Mouse (Mus musculus) bone marrow, adult 2 months (tissue): ENCODE data around the gene Gar1. TPM values are rescaled to one million over a fixed set of nuclear protein-coding genes. Genes with fewer than 3 reads are reported as not detected.

Source experiments
- H3K27ac ChIP-seq: fragments of 200-500 bp; 2 replicates; pipeline ENCODE4 v1.5.1; 2012; ENCODE audit warnings: low read depth, mild to moderate bottlenecking, control low read depth, inconsistent platforms, low read length; ENCODE audit not compliant: control insufficient read depth, poor library complexity, insufficient read depth
- H3K4me1 ChIP-seq: fragments of 200-500 bp; 2 replicates; pipeline ENCODE4 v1.6.1; 2011; ENCODE audit warnings: low read length; ENCODE audit not compliant: control insufficient read depth, insufficient read depth
- H3K4me3 ChIP-seq: fragments of 200-500 bp; replicated peaks from 2 replicates; pipeline ENCODE3; 2011; ENCODE audit warnings: mild to moderate bottlenecking, low read depth, low read length, control low read depth; ENCODE audit not compliant: control insufficient read depth
- CTCF ChIP-seq: fragments of 200-500 bp; IDR thresholded peaks from 2 replicates; pipeline ENCODE4 v1.5.1; 2011; ENCODE audit warnings: low read length, control low read depth; ENCODE audit not compliant: control insufficient read depth, insufficient read depth
- POLR2A ChIP-seq: fragments of 200-500 bp; IDR thresholded peaks from 2 replicates; pipeline ENCODE4 v1.6.1; 2011; ENCODE audit warnings: low read depth, mild to moderate bottlenecking, control low read depth, low read length, borderline replicate concordance; ENCODE audit not compliant: control insufficient read depth
- WGBS: fragments of 180-500 bp; shearing (Covaris S2); methylation state at CpG from one replicate; pipeline ENCODE4 v1.1.7; 2018; 5-methylcytosine and 5-hydroxymethylcytosine counted together
- polyA plus RNA-seq: library from polyadenylated mRNA; stranded (reverse); fragments of >200 nt; gene quantifications from 2 replicates; pipeline ENCODE4 v1.2.4, GENCODE M21; 2011; ENCODE audit warnings: low replicate concordance; ENCODE audit not compliant: missing spikeins, insufficient read depth, insufficient read length

The Gar1 gene
- polyA plus RNA-seq, 1 experiment: 115 TPM

DNA sequence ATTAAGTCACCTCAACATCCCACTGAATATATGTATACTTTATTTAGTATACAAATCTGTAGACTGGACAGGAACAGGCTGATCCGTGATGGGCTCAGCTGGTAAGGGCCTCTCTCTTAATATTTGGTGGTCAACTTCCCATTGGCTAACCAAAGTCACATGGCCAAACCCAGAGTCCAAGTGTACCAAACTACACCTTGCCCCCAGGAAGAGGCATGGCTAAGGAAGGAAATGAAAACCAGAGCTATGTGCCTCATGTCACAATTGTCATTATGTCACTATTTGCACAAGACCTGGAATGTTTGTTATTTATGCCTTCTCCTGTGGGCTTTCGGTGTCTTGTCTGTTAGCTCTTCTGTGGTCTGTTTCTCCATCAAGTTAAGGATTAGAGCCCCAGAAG lies 14.7 kb upstream of the Gar1 start:
- Histone ChIP-seq H3K27ac (no peak overlapping the region), H3K4me1 (no peaks in the 10 kb centered on the region), H3K4me3 (no peak overlapping the region)
- 49% methylated on average over 2 of the region's 2 CpGs for WGBS
- TF ChIP-seq POLR2A (no peak), CTCF (no peak)

DNA sequence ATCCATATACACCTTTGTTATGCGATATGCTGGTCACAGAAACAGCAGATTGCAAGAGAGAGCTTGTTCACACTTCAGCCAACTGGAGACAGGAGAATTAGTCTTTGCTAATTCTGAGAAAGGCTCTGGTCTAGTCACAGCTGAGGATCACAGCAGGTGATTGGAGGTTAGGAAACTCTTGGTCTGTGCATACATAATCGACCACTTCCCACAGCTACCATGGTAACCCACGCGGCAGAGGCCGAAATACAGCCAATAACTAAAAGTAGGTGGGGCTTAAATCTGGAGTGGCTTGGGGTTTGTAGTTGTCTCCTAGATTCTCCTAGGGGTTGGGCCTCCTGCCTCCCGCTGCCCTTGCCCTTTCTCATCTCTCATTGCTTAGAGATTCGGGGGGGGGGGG lies 6.8 kb upstream of the Gar1 start:
- H3K4me1 ChIP-seq: no peaks in the 10 kb centered on the region
- TF ChIP-seq CTCF (no peak), POLR2A (no peak)
- no peak overlapping the region for H3K27ac ChIP-seq
- no peak overlapping the region for H3K4me3 ChIP-seq
- 60% methylated on average over 7 of the region's 7 CpGs for WGBS

DNA sequence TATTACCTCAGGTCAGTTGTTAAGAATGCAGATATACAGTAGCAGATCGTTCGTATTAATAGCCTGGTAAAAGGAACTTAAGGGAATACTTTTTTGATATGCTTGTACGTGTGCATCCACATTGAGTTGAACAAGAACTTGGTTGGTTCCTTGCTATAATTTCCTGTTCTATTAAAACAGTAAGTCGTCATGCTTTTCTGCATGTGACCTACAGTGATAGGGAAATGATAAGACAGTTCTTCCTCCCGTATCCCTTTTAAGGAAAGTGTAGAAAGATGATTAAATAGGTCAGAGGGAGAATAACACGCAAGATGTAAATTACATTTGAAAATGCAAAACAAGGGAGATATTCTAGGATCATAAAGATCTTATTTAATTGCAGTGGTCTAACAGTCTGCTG lies 5.8 kb upstream of the Gar1 start:
- H3K4me3 ChIP-seq: no peak overlapping the region
- no peaks in the 10 kb centered on the region for H3K4me1 ChIP-seq
- TF ChIP-seq CTCF (no peak), POLR2A (no peak)
- WGBS: 73% methylated on average over 6 of the region's 6 CpGs
- H3K27ac ChIP-seq: no peak overlapping the region

DNA sequence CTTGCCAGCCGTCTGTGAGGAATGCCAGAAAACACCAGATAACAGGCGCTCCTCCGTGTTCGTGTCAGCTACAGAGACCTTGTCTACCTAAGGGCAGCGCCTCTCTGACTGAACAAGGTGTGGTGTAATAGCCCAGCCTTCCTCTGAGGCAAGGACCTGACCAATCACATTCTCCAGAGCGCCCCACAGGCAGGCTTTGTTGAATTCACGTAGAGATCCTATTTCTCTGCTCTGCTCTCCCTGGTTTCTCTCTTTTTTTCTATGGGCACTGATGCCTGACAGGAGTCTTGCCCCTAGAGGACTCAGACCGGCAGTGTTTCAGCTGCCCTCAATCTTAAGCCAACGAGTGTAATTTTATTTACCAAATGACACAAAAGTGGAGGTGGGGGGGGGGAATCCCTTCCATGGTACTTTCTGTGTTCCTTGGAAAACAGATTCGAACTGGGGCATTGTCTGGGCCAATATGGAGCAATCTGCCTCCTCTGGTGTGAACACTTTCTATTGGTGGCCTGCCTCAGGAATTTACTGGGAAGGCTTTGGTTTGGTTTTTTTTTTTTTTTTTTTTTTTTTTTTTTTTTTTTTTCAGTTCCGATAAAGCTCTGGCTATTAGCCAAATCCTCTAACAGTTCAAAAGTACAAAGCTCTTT lies 5.0 kb upstream of the Gar1 start:
- WGBS: 29% methylated on average over 11 of the region's 11 CpGs
- H3K4me3 ChIP-seq: no peak overlapping the region
- H3K27ac ChIP-seq: no peak overlapping the region
- no peaks in the 10 kb centered on the region for H3K4me1 ChIP-seq
- no peak for TF ChIP-seq POLR2A
- no peak for TF ChIP-seq CTCF

DNA sequence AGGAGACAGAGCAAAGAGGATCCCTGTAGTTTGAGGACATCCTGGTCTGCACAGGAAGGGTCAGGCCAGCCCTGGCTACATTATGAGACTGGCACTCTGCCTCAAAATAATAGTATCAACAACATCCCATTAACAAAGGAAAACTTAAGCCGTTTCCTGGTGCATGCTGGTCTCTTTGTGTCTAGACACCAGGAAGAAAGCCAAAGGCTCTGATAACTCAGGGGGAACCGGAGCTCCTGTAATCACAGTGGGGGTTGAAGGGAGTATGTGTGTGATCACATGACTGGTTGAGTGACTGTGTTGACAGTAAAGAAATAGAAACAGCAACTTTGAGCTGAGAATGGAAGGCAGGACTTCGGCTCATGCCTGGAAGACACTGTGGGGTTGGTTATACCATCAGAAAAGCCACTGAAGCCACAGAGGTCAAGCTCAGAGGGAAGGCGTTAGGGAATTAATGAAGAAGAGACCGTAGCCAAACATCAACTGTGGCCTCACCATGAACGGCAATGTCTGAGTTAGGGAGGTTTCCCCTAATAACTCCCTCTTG lies 4.3 kb upstream of the Gar1 start, which contains the start of gene Cfi:
Gene Cfi, plus strand, starts transcription at position 497 of the 547 bp plus-strand sequence.
- no peak within 1 kb of the TSS for H3K4me3 ChIP-seq
- no peak within 1 kb of the TSS for H3K27ac ChIP-seq
- TF ChIP-seq POLR2A (no peak), CTCF (no peak)
- no peaks in the 10 kb centered on the region for H3K4me1 ChIP-seq
- 57% methylated on average over 6 of the region's 6 CpGs for WGBS

DNA sequence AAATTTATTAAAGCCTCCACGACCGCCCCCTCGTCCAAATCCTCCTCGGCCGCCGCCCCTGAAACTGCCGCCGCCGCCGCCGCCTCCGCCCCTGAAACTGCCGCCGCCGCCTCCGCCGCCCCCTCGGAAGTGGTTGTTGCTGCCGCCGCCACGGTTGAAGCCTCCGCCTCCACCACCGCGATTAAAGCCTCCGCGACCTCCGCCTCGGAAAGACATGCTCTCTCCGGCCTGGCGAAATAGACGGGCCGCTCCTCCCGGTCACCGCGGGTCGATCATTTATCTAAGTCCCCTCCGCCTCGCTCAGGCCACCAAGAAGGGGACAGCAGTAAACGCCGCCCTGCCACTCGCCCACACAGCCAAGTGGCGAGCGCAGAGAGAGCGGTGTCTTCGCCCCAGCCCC lies 570 bp downstream of the Gar1 start:
- peak overlapping the region; percentile 98 for H3K4me3 ChIP-seq
- TF ChIP-seq POLR2A (no peak), CTCF (no peak)
- peak overlapping the region; percentile 92 for H3K27ac ChIP-seq
- H3K4me1 ChIP-seq: no peaks in the 10 kb centered on the region
- under 1% methylated on average over 45 of the region's 45 CpGs for WGBS

DNA sequence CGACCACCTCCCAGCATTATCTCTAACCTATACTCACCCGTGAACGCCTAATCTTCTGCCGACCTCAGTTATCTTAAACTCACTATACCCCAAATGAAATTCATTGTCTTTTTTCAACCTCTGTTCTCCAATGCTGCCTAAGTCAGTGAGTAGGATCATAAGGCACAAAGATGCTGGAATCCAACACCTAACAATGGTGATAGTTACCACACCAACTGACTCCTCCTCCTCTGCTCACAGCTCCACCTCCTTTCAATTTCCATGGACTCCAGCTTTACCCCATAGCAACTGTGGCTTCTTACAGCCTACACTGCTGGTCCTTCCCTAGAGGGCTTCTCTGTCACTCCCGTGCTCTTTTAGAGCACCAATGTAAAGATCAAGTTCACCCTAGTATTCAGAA lies 3.5 kb downstream of the Gar1 start:
- no peak overlapping the region for H3K4me3 ChIP-seq
- H3K27ac ChIP-seq: no peak overlapping the region
- no peaks in the 10 kb centered on the region for H3K4me1 ChIP-seq
- TF ChIP-seq CTCF (no peak), POLR2A (no peak)
- WGBS: 75% methylated on average over 5 of the region's 5 CpGs

DNA sequence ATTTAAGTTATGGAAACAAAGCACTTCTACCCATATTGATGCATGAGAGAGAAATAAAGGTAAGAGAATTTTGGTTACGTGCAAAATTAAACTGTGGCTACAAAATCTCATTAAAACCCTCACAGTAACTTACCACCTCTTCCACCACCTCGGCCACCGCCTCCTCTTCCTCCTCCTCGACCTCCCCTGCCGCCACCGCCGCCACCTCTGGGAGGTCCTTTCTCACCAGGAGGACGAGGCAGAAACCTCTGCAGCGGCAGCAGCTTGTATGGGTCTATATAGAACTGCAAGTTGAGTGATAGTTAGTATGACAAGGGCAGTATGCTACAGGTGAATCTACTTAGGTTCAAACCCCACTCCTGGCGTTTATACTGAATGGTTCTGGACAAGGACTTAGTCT lies 4.5 kb downstream of the Gar1 start:
- 82% methylated on average over 10 of the region's 10 CpGs for WGBS
- TF ChIP-seq CTCF (no peak), POLR2A (no peak)

DNA sequence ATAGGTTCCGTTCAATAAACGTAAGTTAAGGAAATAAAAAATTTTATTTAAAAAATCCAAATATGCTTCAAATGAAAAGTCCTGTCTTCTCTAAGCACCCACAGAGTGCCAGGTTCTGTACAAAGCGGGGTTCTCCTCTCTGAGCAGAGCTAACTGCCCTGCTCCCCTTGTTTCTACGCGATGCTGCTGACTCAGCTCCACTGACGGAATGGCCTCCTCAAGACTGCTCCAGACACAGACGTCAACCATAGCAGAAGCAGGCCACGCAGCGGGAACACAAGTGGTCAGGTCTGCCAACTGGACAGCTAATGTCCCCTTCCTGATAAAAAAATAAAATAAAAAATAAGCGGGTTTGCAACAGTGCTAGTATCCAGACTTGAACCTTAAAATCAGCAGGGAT lies 6.3 kb downstream of the Gar1 start:
- TF ChIP-seq POLR2A: no peak
- no peak for TF ChIP-seq CTCF
- no peaks in the 10 kb centered on the region for H3K4me1 ChIP-seq
- WGBS: 87% methylated on average over 10 of the region's 10 CpGs
- H3K4me3 ChIP-seq: no peak overlapping the region
- H3K27ac ChIP-seq: no peak overlapping the region

More for the DNA sequence above, 4.5 kb downstream of the Gar1 start:
- no peaks in the 10 kb centered on the region for H3K4me1 ChIP-seq
- H3K27ac ChIP-seq: no peak overlapping the region
- H3K4me3 ChIP-seq: no peak overlapping the region
